Mouse (Mus musculus) megakaryocyte, embryonic 14.5 days (primary cell): Measurements from ENCODE around the gene Mgat4e.

Experiments used
- FLI1 ChIP-seq: IDR thresholded peaks from 2 replicates; pipeline ENCODE4 v1.6.1; 2012; ENCODE audit warnings: low read length, inconsistent platforms, mixed read lengths
- GATA1 ChIP-seq: IDR thresholded peaks from 3 replicates; pipeline ENCODE4 v1.6.1; 2012; ENCODE audit warnings: mixed read lengths, low read length, inconsistent platforms, borderline replicate concordance

GRCm38 (mm10) chr1:134506201-134506600, 43.3 kb downstream of the Mgat4e start:
- TF ChIP-seq GATA1 (no peak), FLI1 (no peak)
